Mouse (Mus musculus) testis, adult 2 months (tissue): ENCODE data around the gene Mfsd6l.

Experiments used
- CTCF ChIP-seq: fragments of 200-500 bp; IDR thresholded peaks from 2 replicates; pipeline ENCODE4 v1.5.1; 2012; ENCODE audit warnings: low read depth, mild to moderate bottlenecking, inconsistent platforms, low read length, moderate library complexity; ENCODE audit not compliant: control insufficient read depth, insufficient read depth, insufficient replicate concordance
- POLR2A ChIP-seq: fragments of 200-500 bp; IDR thresholded peaks from 2 replicates; pipeline ENCODE4 v1.6.1; 2012; ENCODE audit warnings: low read depth, mild to moderate bottlenecking, inconsistent platforms, low read length, moderate library complexity; ENCODE audit not compliant: control insufficient read depth

GRCm38 (mm10) chr11:68561957-68562950 is 6.3 kb downstream of the Mfsd6l start:
- TF ChIP-seq CTCF (no peak), POLR2A (no peak)
